Mouse (Mus musculus): ENCODE measurements around the gene Stfa2l1. TPM values are rescaled to one million over a fixed set of nuclear protein-coding genes. Genes with fewer than 3 reads are reported as not detected.

The Stfa2l1 gene
- polyA plus RNA-seq, 1 experiment: not detected

Other genes with a start within 250 kb of the Stfa2l1 start
- 11.6 and 15.7 TPM in 2 replicates for gene Parp9, start 218.3 kb upstream of the Stfa2l1 start, polyA plus RNA-seq (2012; ENCODE audit: insufficient read depth, insufficient read length, missing spikeins)
- 6.1 and 6.3 TPM in 2 replicates for gene Dtx3l, start 217.7 kb upstream of the Stfa2l1 start, polyA plus RNA-seq (2012; ENCODE audit: insufficient read depth, insufficient read length, missing spikeins)
- gene Kpna1, start 178.1 kb upstream of the Stfa2l1 start, polyA plus RNA-seq (2012; ENCODE audit: insufficient read depth, insufficient read length, missing spikeins): 20.4 and 28.2 TPM in 2 replicates
- gene Wdr5b, start 115.6 kb upstream of the Stfa2l1 start, polyA plus RNA-seq (2012; ENCODE audit: insufficient read depth, insufficient read length, missing spikeins): 3.3 and 4.1 TPM in 2 replicates
- gene Fam162a, start 85.2 kb upstream of the Stfa2l1 start, polyA plus RNA-seq (2012; ENCODE audit: insufficient read depth, insufficient read length, missing spikeins): 372 and 403 TPM in 2 replicates
- gene Ccdc58, start 85.1 kb upstream of the Stfa2l1 start, polyA plus RNA-seq (2012; ENCODE audit: insufficient read depth, insufficient read length, missing spikeins): 79.2 and 93.0 TPM in 2 replicates
- not detected in 2 replicates for gene Csta1, start 25.6 kb upstream of the Stfa2l1 start, polyA plus RNA-seq (2012; ENCODE audit: insufficient read depth, insufficient read length, missing spikeins)
- not detected in 2 replicates for gene Gm5483, start 27.4 kb downstream of the Stfa2l1 start, polyA plus RNA-seq (2012; ENCODE audit: insufficient read depth, insufficient read length, missing spikeins)
- gene Gm5416, start 53.6 kb downstream of the Stfa2l1 start, polyA plus RNA-seq (2012; ENCODE audit: insufficient read depth, insufficient read length, missing spikeins): not detected in 2 replicates
- gene 2010005H15Rik, start 64.7 kb downstream of the Stfa2l1 start, polyA plus RNA-seq (2012; ENCODE audit: insufficient read depth, insufficient read length, missing spikeins): not detected in 2 replicates
- gene Stfa1, start 120.1 kb downstream of the Stfa2l1 start, polyA plus RNA-seq (2012; ENCODE audit: insufficient read depth, insufficient read length, missing spikeins): not detected in 2 replicates
- not detected in 2 replicates for gene BC117090, start 177.5 kb downstream of the Stfa2l1 start, polyA plus RNA-seq (2012; ENCODE audit: insufficient read depth, insufficient read length, missing spikeins)
- not detected in 2 replicates for gene BC100530, start 210.9 kb downstream of the Stfa2l1 start, polyA plus RNA-seq (2012; ENCODE audit: insufficient read depth, insufficient read length, missing spikeins)

All from brown adipose tissue, adult 24 weeks (tissue).